Mouse (Mus musculus) fat pad, adult 2 months (tissue): ENCODE measurements around the gene Pomgnt1.
A peak's percentile ranks its signal among the peaks of the same experiment; 100 is the strongest.

ENCODE experiments used
- DNase-seq: peaks from one replicate; pipeline ENCODE4 v3.0.0-alpha.2; 2011; ENCODE audit warnings: low read depth, low spot score; ENCODE audit errors: extremely low read depth

Gene Pomgnt1

GRCm38 (mm10) chr4:116137421-116137996, 13.9 kb downstream of the Pomgnt1 start:
- no peak for DNase-seq

GRCm38 (mm10) chr4:116140801-116141574, 17.3 kb downstream of the Pomgnt1 start:
- no peak for DNase-seq

DNA sequence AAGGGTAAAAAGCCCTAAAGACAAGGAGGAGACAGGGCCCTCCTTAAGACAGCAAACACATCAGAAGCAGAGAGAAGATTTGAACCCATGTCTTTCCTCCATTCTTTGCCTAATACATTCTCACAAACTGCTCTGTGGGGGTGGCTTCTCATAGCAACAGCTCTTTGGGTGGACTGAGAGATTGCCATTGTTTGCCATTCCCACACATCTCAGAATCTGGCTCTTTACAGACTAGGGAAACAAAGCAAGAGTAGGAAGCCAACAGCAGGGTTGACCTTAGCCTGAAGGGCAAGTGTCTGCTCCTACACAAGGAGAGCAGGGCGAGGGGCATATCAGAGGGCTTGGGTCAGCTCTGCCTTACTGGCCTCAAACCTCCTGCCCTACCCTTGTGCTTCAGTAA, 18.1 kb downstream of the Pomgnt1 start:
- no peak for DNase-seq

DNA sequence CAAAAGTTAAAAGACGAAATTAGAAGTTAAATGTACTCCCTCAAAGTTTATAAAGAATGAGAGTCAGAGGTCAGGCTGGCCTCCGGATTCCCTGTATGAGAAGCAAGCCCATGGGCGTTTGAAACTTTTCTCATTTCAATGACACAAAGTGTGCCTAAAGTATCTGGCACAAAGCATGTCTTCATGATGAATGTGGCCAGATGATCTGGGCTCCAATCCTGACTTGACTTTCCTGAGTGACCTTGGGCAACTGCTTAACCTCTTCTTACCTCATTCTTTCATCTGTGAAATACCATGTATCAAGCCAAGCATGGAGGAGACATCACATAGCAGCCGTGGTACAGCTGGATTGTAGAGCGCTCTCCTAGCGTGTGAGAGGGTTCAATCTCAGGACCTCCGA, 18.6 kb downstream of the Pomgnt1 start:
- DNase-seq = peak; percentile 68

- DNase-seq = peak; percentile 72
Observed at GRCm38 (mm10) chr4:116143317-116143811, 19.7 kb downstream of the Pomgnt1 start.

GRCm38 (mm10) chr4:116143891-116144717, 20.5 kb downstream of the Pomgnt1 start:
- no peak for DNase-seq

DNA sequence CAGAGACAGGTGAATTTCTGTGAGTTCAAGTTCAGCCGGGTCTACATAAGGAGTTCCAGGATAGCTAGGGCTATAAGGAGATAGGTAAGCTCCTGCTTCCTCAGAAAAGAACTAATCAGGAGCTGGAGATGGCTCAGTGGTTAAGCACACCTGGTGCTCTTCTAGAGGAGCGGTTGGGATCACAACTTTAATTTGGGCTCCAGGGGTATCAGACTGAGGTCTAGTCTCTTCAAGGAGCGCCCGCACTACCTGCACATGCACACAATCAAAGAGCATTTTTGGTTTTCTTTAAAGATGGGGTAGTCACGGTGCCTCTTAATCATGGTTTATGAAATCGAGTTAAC, 26.1 kb downstream of the Pomgnt1 start:
- DNase-seq = no peak

GRCm38 (mm10) chr4:116150156-116150861, 26.7 kb downstream of the Pomgnt1 start:
- no peak for DNase-seq

- no peak for DNase-seq
Observed at GRCm38 (mm10) chr4:116150862-116151221, 27.2 kb downstream of the Pomgnt1 start.

DNA sequence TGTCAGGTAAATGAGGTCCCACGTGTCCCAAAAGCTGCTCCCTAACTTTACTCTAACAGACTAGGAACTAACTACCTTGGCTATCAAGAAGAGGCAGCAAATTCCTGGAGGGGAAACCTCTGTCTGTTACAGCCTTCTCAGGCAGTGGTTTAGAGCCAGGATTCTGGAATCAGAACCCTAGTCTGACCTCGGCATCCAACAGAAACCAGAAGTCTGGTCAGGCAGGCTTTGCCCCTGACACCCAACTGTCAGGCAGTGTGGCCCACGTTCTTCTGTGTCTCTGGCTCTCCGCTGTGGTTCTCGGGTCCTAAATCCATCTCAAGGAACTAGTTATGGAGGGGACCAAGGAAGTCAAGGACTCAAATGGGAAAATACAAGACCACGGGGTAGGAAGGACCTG, 27.6 kb downstream of the Pomgnt1 start, which contains the start of gene Lurap1:
TSS of gene Lurap1 (minus strand) at position 101 of the 400 bp plus-strand sequence.
- DNase-seq = no peak

DNA sequence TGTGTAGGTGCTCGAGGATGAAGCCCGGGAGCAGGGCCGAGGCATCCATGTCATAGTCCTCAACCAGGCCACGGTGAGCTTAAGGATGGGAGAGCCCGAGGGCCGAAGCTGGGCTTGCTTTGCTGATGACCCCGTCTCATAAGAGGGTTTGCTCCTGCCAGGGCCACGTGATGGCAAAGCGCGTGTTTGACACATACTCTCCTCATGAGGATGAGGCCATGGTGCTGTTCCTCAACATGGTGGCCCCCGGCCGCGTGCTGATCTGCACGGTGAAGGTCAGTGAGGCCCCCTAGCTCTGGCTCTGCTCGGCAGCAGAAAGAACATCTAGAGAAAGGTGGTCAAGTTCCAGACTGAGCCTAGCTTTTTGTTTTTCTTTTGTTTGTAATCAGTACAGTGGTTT, 29.1 kb downstream of the Pomgnt1 start:
- no peak for DNase-seq

GRCm38 (mm10) chr4:116157882-116158281, 34.2 kb downstream of the Pomgnt1 start:
- no peak for DNase-seq

DNA sequence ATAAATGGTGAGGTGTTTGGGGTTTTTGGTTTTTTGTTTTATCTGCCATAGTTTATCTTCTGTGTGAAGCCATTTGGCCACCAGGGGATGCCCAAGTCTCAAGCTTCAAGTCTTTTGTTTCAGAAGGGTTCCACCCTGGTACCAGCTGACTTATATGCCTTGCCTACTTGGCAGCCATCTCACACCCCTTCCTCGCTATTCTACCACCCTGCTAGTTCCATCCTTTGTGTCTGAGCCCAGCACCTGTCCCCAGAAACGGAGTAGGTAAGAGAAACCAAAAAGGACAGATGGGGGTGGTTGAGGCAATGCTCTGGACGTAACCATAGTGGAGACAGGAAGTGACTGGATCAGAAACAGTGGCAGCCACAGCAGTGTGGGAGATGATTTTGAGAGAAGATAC, 36.3 kb downstream of the Pomgnt1 start:
- DNase-seq = no peak

- no peak for DNase-seq
Observed at GRCm38 (mm10) chr4:116160769-116161168, 37.1 kb downstream of the Pomgnt1 start.

- no peak for DNase-seq
Observed at GRCm38 (mm10) chr4:116162142-116162541, 38.5 kb downstream of the Pomgnt1 start.

DNA sequence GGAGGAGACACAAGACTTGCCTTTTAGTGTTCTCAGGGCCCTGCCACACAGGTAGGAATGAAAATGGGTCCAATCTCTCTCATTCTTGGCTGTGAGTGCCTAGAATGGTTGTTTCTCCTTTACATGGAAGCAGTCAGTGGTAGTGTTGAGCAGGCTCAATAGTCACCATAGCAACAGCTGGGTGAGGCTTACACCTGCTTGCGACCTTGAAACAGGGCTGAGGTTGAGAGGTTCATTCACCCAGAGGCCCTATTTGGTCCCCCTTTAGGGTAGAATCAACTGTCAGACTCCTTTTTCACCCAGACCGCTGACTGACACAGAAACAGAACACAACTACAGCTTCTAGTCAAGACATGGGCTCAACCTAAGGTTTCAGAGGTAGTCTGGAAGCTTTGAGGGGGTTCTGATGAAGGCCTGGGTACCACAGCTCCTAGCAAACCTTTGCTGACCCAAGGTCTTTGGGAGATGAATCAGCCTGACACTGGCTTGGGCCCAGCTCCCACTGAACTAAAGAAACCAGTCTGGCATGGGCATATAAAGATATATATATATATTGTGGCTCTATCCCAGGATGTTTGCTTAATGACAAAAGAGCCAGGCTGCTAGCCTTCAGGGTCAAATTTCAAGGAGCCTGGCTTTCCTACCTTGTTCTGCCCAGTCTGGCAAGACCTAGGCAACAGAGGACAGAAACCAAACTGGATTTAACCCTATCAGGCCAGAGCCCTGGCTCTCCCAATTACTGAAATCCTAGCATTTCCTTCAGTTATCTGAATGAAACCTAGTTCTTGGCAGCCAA, 41.3 kb downstream of the Pomgnt1 start:
- no peak for DNase-seq

GRCm38 (mm10) chr4:116165708-116166407, 42.2 kb downstream of the Pomgnt1 start:
- no peak for DNase-seq

DNA sequence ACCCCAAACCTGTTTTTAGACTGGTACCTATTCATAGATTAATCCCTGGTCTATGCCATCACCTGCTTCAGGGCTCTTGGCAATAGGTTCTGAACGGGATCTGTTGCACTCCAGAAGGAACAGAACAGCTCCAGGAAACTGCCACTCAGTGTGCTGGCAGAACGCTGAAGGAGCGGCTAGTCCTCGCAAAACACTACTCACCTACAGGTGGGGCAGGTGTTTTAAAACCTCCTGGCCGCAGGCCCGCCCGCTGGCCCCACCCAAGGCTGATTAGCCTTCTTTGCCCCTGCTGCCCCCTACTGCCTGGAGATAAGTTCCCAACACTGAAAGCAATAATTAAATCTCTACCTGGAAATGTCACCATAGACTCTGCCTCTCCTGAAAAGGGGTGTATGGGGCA, 43.8 kb downstream of the Pomgnt1 start, which contains the start of gene Tspan1:
TSS of gene Tspan1 (minus strand) at position 198 of the 400 bp plus-strand sequence.
- DNase-seq = peak; percentile 81

GRCm38 (mm10) chr4:116168617-116169352, 45.1 kb downstream of the Pomgnt1 start:
- DNase-seq = no peak
